Mouse (Mus musculus) limb, embryonic 15.5 days (tissue): ENCODE data around the gene Cbx5. TPM values are rescaled to one million over a fixed set of nuclear protein-coding genes. Genes with fewer than 3 reads are reported as not detected.

Experiments used
- ATAC-seq: fragments of 200-750 bp; cut with Nextera tagmentation; 2 replicates; pipeline ENCODE4 v1.8.0; 2017; ENCODE audit warnings: low read depth, moderate TSS enrichment; ENCODE audit not compliant: insufficient number of reproducible peaks, low FRiP score, low TSS enrichment
- H3K27ac ChIP-seq: fragments of 300-500 bp; sonication (generic); 2 replicates; pipeline ENCODE4 v1.5.1; 2015; ENCODE audit warnings: moderate library complexity, mild to moderate bottlenecking, inconsistent platforms
- H3K27me3 ChIP-seq: fragments of 300-500 bp; sonication (generic); 2 replicates; pipeline ENCODE4 v1.6.1; 2015; ENCODE audit warnings: inconsistent platforms
- H3K36me3 ChIP-seq: fragments of 300-500 bp; sonication (generic); 2 replicates; pipeline ENCODE4 v1.6.1; 2015; ENCODE audit warnings: inconsistent platforms
- H3K4me1 ChIP-seq: fragments of 300-500 bp; sonication (generic); 2 replicates; pipeline ENCODE4 v1.6.1; 2015; ENCODE audit warnings: inconsistent platforms
- H3K4me2 ChIP-seq: fragments of 300-500 bp; sonication (generic); 2 replicates; pipeline ENCODE4 v1.6.1; 2015; ENCODE audit warnings: mild to moderate bottlenecking, inconsistent platforms
- H3K4me3 ChIP-seq: fragments of 300-500 bp; sonication (generic); 2 replicates; pipeline ENCODE4 v1.5.1; 2015; ENCODE audit warnings: mild to moderate bottlenecking, inconsistent platforms
- H3K9ac ChIP-seq: fragments of 300-500 bp; sonication (generic); 2 replicates; pipeline ENCODE4 v1.6.1; 2015; ENCODE audit warnings: inconsistent platforms
- H3K9me3 ChIP-seq: fragments of 300-500 bp; sonication (generic); 2 replicates; pipeline ENCODE4 v1.6.1; 2016; ENCODE audit warnings: inconsistent platforms
- WGBS: fragments of 180-500 bp; shearing (Covaris S2); methylation state at CpG from one replicate; pipeline ENCODE4 v1.1.7; 2015; 5-methylcytosine and 5-hydroxymethylcytosine counted together
- polyA plus RNA-seq: library from polyadenylated mRNA; unstranded; fragments of >200 nt; fragmentation: Nextera tagmentation; extraction: Ambion mirVana; gene quantifications from 2 replicates; pipeline ENCODE4 v1.2.1, GENCODE M21; 2015

The Cbx5 gene
- polyA plus RNA-seq, 1 experiment from 2014 or later, result 98.4 TPM

GRCm38 (mm10) chr15:103178767-103179166, 60.8 kb downstream of the Cbx5 start:
- Histone ChIP-seq H3K27me3 (peaks cover 74% of the 10 kb centered on the region), H3K9ac (no peak overlapping the region), H3K4me3 (no peak overlapping the region), H3K36me3 (no peaks in the 10 kb centered on the region), H3K27ac (no peak overlapping the region), H3K4me1 (peaks cover 29% of the 10 kb centered on the region), H3K9me3 (no peaks in the 10 kb centered on the region), H3K4me2 (no peak overlapping the region)
- WGBS, result 67% methylated on average over 1 of the region's 1 CpGs
- no peak for ATAC-seq

DNA sequence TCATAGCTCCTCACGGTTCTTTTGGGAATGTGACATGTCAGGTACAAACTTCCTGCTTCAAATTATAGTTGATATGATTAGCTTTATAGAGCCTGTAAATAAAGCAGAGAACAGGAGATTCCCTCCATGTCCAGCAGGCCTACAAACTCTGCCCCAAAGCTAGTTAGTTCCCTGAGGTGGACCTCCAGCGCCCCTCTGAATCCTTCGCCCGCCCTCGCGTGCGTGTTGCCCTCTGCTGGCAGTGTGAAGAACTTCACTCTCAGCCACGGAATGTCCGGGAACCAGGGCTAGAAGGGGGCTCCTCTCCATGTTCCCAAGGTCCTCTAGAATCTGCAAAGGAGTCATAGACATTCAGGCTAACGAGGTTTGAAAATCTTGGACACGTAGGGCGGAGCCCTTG, 61.5 kb downstream of the Cbx5 start:
- ATAC-seq, result no peak
- Histone ChIP-seq H3K27me3 (peaks cover 78% of the 10 kb centered on the region), H3K4me2 (no peak overlapping the region), H3K36me3 (no peaks in the 10 kb centered on the region), H3K4me3 (no peak overlapping the region), H3K27ac (no peak overlapping the region), H3K9ac (no peak overlapping the region), H3K9me3 (no peaks in the 10 kb centered on the region), H3K4me1 (peaks cover 23% of the 10 kb centered on the region)
- WGBS, result 11% methylated on average over 12 of the region's 12 CpGs

DNA sequence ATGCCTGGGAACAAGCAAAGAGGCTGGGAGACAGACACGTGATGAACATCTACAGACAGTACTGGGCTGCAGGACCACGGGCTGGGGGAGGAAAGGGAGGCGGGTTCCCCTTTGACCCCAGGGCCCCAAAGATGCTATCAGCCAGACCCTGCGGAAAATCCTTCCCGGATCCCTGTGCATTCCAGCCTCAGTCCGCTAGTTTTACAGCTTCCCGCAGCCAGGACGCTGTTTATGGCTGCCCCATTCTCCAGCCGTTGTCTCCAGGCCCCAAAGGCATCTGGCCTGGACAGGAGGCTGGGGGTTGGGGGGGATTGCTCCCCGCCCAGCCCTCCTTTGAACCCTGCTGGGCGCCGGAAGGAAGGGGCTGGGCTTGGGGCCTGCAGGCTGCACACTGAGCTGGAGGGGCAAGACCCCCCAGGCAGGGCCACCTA, 62.0 kb downstream of the Cbx5 start:
- ATAC-seq, result no peak
- 13% methylated on average over 11 of the region's 12 CpGs for WGBS
- no peak overlapping the region for H3K27ac ChIP-seq

GRCm38 (mm10) chr15:103176874-103177421, 62.7 kb downstream of the Cbx5 start:
- H3K27ac ChIP-seq, result no peak overlapping the region
- H3K9me3 ChIP-seq, result no peaks in the 10 kb centered on the region
- H3K4me3 ChIP-seq, result no peak overlapping the region
- H3K4me2 ChIP-seq, result no peak overlapping the region
- H3K4me1 ChIP-seq, result peaks cover 12% of the 10 kb centered on the region
- peak; percentile 60 for ATAC-seq
- no peak overlapping the region for H3K9ac ChIP-seq
- 2% methylated on average over 18 of the region's 18 CpGs for WGBS
- peaks cover 90% of the 10 kb centered on the region for H3K27me3 ChIP-seq
- H3K36me3 ChIP-seq, result no peaks in the 10 kb centered on the region

More for the DNA sequence above, 62.0 kb downstream of the Cbx5 start:
- Histone ChIP-seq H3K4me3 (no peak overlapping the region), H3K9ac (0 out of 2 replicates have a peak overlapping the region, but pooled peaks have one; percentile 26), H3K4me1 (peaks cover 18% of the 10 kb centered on the region), H3K27me3 (peaks cover 83% of the 10 kb centered on the region), H3K9me3 (no peaks in the 10 kb centered on the region), H3K36me3 (no peaks in the 10 kb centered on the region), H3K4me2 (no peak overlapping the region)

DNA sequence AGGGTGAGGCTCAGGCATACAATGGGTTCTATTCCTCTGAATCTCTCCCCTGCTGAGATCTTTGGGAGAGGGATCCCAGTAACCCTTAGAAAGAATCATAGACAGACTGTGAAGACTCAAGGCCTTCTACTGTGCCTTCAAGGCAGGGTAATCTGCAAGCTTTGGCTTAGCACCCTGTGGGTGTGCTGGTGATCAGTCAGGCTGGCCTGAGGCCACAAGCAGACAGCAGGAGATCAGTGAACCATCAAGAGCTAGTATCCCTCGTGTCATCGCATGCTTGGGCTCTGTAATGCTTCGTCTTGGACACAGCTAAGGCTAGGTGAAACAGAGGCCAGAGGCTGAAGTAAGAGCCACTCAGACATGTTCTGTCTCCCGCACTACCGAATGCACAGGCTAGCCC, 66.4 kb downstream of the Cbx5 start:
- Histone ChIP-seq H3K9me3 (no peaks in the 10 kb centered on the region), H3K27ac (no peak overlapping the region), H3K4me3 (no peak overlapping the region), H3K9ac (no peak overlapping the region), H3K4me1 (peaks cover 36% of the 10 kb centered on the region), H3K4me2 (no peak overlapping the region), H3K36me3 (no peaks in the 10 kb centered on the region), H3K27me3 (peaks cover 100% of the 10 kb centered on the region)
- 78% methylated on average over 5 of the region's 5 CpGs for WGBS
- no peak for ATAC-seq

DNA sequence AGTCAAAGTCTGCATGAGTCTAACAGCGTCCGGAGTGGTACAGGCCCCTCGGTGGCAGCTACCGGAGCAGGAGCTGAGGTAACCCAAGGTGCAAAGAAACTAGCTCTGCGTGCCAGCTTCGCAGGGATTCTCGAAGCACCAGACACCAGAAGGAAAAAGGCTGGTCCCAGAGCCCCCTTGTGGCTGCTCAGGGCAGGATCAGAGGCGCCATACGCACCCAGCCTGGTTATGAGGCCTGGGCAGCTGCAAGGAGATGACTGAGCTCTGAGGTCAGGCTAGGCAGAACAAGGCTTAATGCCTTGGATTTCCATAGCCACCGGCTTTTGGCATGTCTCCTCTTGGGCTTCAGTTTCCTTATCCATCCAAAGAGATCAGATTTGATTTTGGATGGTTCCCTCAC, 67.1 kb downstream of the Cbx5 start:
- H3K4me3 ChIP-seq, result no peak overlapping the region
- no peak overlapping the region for H3K4me2 ChIP-seq
- H3K36me3 ChIP-seq, result no peaks in the 10 kb centered on the region
- no peaks in the 10 kb centered on the region for H3K9me3 ChIP-seq
- no peak overlapping the region for H3K9ac ChIP-seq
- ATAC-seq, result no peak
- peaks cover 100% of the 10 kb centered on the region for H3K27me3 ChIP-seq
- no peak overlapping the region for H3K27ac ChIP-seq
- 5% methylated on average over 10 of the region's 10 CpGs for WGBS
- H3K4me1 ChIP-seq, result peaks cover 31% of the 10 kb centered on the region

GRCm38 (mm10) chr15:103171276-103171675, 68.3 kb downstream of the Cbx5 start:
- WGBS, result 24% methylated on average over 8 of the region's 8 CpGs
- H3K4me3 ChIP-seq, result no peak overlapping the region
- ATAC-seq, result no peak
- H3K4me2 ChIP-seq, result no peak overlapping the region
- no peaks in the 10 kb centered on the region for H3K9me3 ChIP-seq
- H3K9ac ChIP-seq, result no peak overlapping the region
- H3K27me3 ChIP-seq, result peaks cover 100% of the 10 kb centered on the region
- no peaks in the 10 kb centered on the region for H3K36me3 ChIP-seq
- peaks cover 24% of the 10 kb centered on the region for H3K4me1 ChIP-seq
- no peak overlapping the region for H3K27ac ChIP-seq

GRCm38 (mm10) chr15:103170316-103170679, 69.3 kb downstream of the Cbx5 start:
- H3K27me3 ChIP-seq, result peaks cover 98% of the 10 kb centered on the region
- 13% methylated on average over 16 of the region's 16 CpGs for WGBS

DNA sequence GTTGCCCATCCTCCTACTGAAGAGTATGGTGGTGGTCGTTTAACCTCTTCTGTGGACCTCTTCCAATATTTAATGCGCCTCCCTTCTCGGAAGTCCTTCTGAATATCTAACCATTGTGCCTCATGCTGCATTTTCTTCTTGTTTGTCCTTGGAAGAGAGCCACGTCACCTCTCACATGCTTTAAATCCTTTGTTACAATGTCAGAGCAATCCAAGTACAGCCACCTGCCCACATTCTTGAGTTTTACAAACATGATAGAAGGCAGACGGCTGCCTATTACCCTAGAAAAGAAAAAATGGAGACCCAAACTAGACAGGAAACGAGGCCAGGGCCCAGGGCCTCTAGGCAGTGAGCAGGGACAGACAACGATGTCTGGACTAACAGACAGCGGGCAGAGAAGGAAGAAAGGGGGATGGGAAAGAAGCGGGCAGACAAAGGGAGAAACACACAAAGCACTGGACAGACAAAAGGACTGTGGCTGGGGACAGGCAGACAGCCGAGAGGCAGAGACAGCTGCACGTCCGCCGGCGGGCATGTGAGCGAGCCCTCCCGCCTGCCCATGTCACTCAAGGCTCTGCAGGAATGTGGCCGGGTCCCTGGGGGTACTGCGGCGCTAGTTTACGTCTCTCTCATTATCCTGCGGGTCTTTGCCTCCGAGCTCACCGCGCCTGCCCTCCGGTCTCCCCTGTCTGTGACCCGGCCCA, 69.9 kb downstream of the Cbx5 start:
- H3K9ac ChIP-seq, result peak overlapping the region; percentile 33; the same call in 1 of the 2 replicates
- H3K27me3 ChIP-seq, result peaks cover 93% of the 10 kb centered on the region
- peaks cover 29% of the 10 kb centered on the region for H3K4me1 ChIP-seq
- H3K9me3 ChIP-seq, result no peaks in the 10 kb centered on the region
- ATAC-seq, result no peak
- peak overlapping the region; percentile 87 for H3K4me2 ChIP-seq
- peak overlapping the region; percentile 46 for H3K4me3 ChIP-seq
- H3K36me3 ChIP-seq, result no peaks in the 10 kb centered on the region
- 7% methylated on average over 26 of the region's 26 CpGs for WGBS
- peak overlapping the region; percentile 47 for H3K27ac ChIP-seq

More at GRCm38 (mm10) chr15:103170316-103170679, 69.3 kb downstream of the Cbx5 start:
- ATAC-seq, result no peak
- H3K4me1 ChIP-seq, result peaks cover 28% of the 10 kb centered on the region
- H3K36me3 ChIP-seq, result no peaks in the 10 kb centered on the region
- H3K9me3 ChIP-seq, result no peaks in the 10 kb centered on the region
- no peak overlapping the region for H3K9ac ChIP-seq
- peak overlapping the region; percentile 46 for H3K4me3 ChIP-seq
- peak overlapping the region; percentile 47; the same call in 1 of the 2 replicates for H3K27ac ChIP-seq
- peak overlapping the region; percentile 87 for H3K4me2 ChIP-seq

- under 1% methylated on average over 59 of the region's 63 CpGs for WGBS
- Histone ChIP-seq H3K4me2 (peak overlapping the region; percentile 87), H3K9ac (peak overlapping the region; percentile 33), H3K9me3 (no peaks in the 10 kb centered on the region), H3K27ac (peak overlapping the region; percentile 30; the same call in 1 of the 2 replicates), H3K4me3 (peak overlapping the region; percentile 46), H3K36me3 (no peaks in the 10 kb centered on the region), H3K4me1 (peaks cover 29% of the 10 kb centered on the region), H3K27me3 (peaks cover 92% of the 10 kb centered on the region)
- ATAC-seq, result no peak
These were observed 70.6 kb downstream of the Cbx5 start for GRCm38 (mm10) chr15:103168801-103169611.

- Histone ChIP-seq H3K4me1 (peaks cover 33% of the 10 kb centered on the region), H3K27me3 (peaks cover 80% of the 10 kb centered on the region), H3K9ac (no peak overlapping the region), H3K4me2 (no peak overlapping the region), H3K36me3 (no peaks in the 10 kb centered on the region), H3K27ac (no peak overlapping the region), H3K9me3 (no peaks in the 10 kb centered on the region), H3K4me3 (no peak overlapping the region)
- no peak for ATAC-seq
- WGBS, result 24% methylated on average over 3 of the region's 3 CpGs
These were observed 71.8 kb downstream of the Cbx5 start for GRCm38 (mm10) chr15:103167786-103168185.
